Mouse (Mus musculus) megakaryocyte, embryonic 14.5 days (primary cell): ENCODE results near the gene Megf9.

Source experiments
- FLI1 ChIP-seq: IDR thresholded peaks from 2 replicates; pipeline ENCODE4 v1.6.1; 2012; ENCODE audit warnings: low read length, inconsistent platforms, mixed read lengths
- GATA1 ChIP-seq: IDR thresholded peaks from 3 replicates; pipeline ENCODE4 v1.6.1; 2012; ENCODE audit warnings: mixed read lengths, low read length, inconsistent platforms, borderline replicate concordance

DNA sequence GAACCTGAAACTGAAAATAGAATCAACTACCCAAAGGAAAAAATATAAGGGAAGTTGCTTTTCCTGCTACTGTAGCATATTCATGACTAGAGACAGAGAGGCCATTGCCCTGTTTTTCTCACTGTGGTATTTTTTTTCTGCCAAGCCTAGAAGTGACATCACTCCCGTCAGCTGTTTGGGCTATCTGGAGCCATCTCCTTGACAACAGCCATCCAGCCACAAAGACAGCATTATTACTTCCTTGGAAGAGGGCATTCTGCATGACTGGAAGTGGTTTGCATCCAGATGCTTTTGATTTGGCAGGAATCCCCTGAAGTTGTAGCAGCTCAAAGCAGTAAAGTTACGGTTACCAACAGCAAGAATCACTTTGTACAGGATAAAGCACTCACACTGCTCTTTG, 122.7 kb downstream of the Megf9 start:
- TF ChIP-seq GATA1 (no peak), FLI1 (no peak)
